ENCODE assay signal across 14 mouse cellular contexts in the genomic region with DNA sequence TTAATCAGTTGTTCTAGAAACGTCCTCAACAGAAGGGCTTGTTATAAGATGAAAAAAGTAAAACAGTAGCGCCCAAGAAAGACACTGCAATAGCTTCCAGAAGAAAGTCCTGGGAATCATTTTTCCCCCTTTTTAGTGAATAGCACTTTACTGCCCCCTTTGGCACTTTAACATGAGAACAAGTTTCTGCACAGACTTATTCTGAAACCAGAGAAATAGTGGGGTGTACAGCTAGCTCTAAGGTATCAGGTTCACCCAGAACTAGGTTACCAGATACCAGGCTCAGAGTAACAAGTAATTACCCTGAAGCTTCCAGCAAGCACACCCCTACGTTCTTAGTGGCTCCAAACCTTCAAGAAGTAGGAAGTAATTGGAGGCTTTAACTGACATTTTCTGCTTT. TPM values are rescaled to one million over a fixed set of nuclear protein-coding genes. Genes with fewer than 3 reads are reported as not detected.
A peak's percentile ranks its signal among the peaks of the same experiment; 100 is the strongest.
DNase-seq lines count a peak whose midpoint lies in the region; ATAC-seq and TF ChIP-seq lines count a peak whose summit lies in the region.
"Had no signal": no experiment of that assay in that cellular context is flagged by ENCODE, and none has a peak within 500 bp of the region (broad histone marks: within the 10 kb centered on the region; RNA-seq: fewer than 3 reads in every experiment).

No protein-coding gene starts in this region.

- H3K4me1 ChIP-seq in heart, adult 2 months (ENCODE audit: control insufficient read depth, insufficient read depth, low read length), result peaks cover 17% of the 10 kb centered on the region
- H3K4me1 ChIP-seq in heart, embryonic 11.5 days (ENCODE audit: control insufficient read depth, insufficient read depth, low read length), result peaks cover 19% of the 10 kb centered on the region
- peaks cover 5% of the 10 kb centered on the region for H3K4me1 ChIP-seq in lung, embryonic 14.5 days (ENCODE audit: insufficient read depth)
- peaks cover 21% of the 10 kb centered on the region for H3K4me1 ChIP-seq in stomach, embryonic 15.5 days
- no peaks in the 10 kb centered on the region for H3K4me1 ChIP-seq in thymus, adult 2 months (replicated peaks; ENCODE audit: control insufficient read depth, insufficient read depth, low read length)

- peaks cover 10% of the 10 kb centered on the region for H3K36me3 ChIP-seq in heart, adult 2 months (ENCODE audit: control insufficient read depth, insufficient read depth, low read length)
- no peaks in the 10 kb centered on the region for H3K36me3 ChIP-seq in heart, embryonic 11.5 days (ENCODE audit: control insufficient read depth, insufficient read depth, low read length)
- H3K36me3 ChIP-seq in lung, embryonic 14.5 days (ENCODE audit: insufficient read depth), result peaks cover 4% of the 10 kb centered on the region; the same call in 1 of the 2 replicates
- H3K36me3 ChIP-seq in stomach, embryonic 15.5 days, result no peaks in the 10 kb centered on the region
- no peaks in the 10 kb centered on the region for H3K36me3 ChIP-seq in thymus, adult 2 months (ENCODE audit: control insufficient read depth, insufficient read depth, low read length)
- H3K36me3 ChIP-seq: midbrain, embryonic 12.5 days had no signal

- TF ChIP-seq POLR2A in heart, adult 2 months (IDR thresholded peaks at IDR 0.05; ENCODE audit: insufficient read depth, low read depth, low read length), result no peak
- TF ChIP-seq POLR2A in brain, embryonic 14.5 days (IDR thresholded peaks at IDR 0.05; ENCODE audit: borderline replicate concordance, extremely low read depth, insufficient read depth, insufficient read length, poor library complexity, severe bottlenecking), result no peak
- no peak for TF ChIP-seq POLR2A in thymus, adult 2 months (IDR thresholded peaks at IDR 0.05; ENCODE audit: control insufficient read depth, extremely low read depth, insufficient read depth, low read length, poor library complexity)

- no peak overlapping the region for H3K4me2 ChIP-seq in heart, embryonic 11.5 days
- H3K4me2 ChIP-seq in lung, embryonic 14.5 days, result no peak overlapping the region
- H3K4me2 ChIP-seq in stomach, embryonic 15.5 days, result no peak overlapping the region
- H3K4me2 ChIP-seq: heart, embryonic 12.5 days; limb, embryonic 13.5 days; midbrain, embryonic 12.5 days; neural tube, embryonic 12.5 days had no signal

- no peak overlapping the region for H3K27ac ChIP-seq in heart, adult 2 months
- no peak overlapping the region for H3K27ac ChIP-seq in heart, embryonic 11.5 days (ENCODE audit: low read depth, low read length)
- no peak overlapping the region for H3K27ac ChIP-seq in lung, embryonic 14.5 days (ENCODE audit: low read depth)
- peak overlapping the region; percentile 24; the same call in 1 of the 2 replicates for H3K27ac ChIP-seq in stomach, embryonic 15.5 days
- H3K27ac ChIP-seq in thymus, adult 2 months (ENCODE audit: control insufficient read depth, insufficient read depth, low read length), result no peak overlapping the region
- H3K27ac ChIP-seq: limb, embryonic 13.5 days; midbrain, embryonic 12.5 days; neural tube, embryonic 12.5 days had no signal

- intact Hi-C loops in heart, adult 2 months (cut with DNase I), result no loop called here

- no peak for DNase-seq in heart, adult 2 months
- DNase-seq in lung, embryonic 14.5 days, result peak; percentile 52
- no peak for DNase-seq in lung, postnatal 25 days (ENCODE audit: low spot score)
- peak; percentile 68 for DNase-seq in brain, embryonic 14.5 days (ENCODE audit: low read depth)
- no peak for DNase-seq in thymus, adult 2 months
- DNase-seq: kidney, postnatal 10 days; layer of hippocampus, postnatal 36 days; lung, postnatal 14 days had no signal

- H3K79me2 ChIP-seq in heart, adult 2 months (replicated peaks; ENCODE audit: control insufficient read depth, insufficient read depth, low read length), result peaks cover 5% of the 10 kb centered on the region

- H3K27me3 ChIP-seq in heart, adult 2 months (ENCODE audit: control insufficient read depth, insufficient read depth, low read length), result no peaks in the 10 kb centered on the region
- H3K27me3 ChIP-seq in heart, embryonic 11.5 days (ENCODE audit: control insufficient read depth, insufficient read depth, low read length), result no peaks in the 10 kb centered on the region
- no peaks in the 10 kb centered on the region for H3K27me3 ChIP-seq in lung, embryonic 14.5 days (ENCODE audit: insufficient read depth, low read length)
- no peaks in the 10 kb centered on the region for H3K27me3 ChIP-seq in stomach, embryonic 15.5 days (replicated peaks)
- no peaks in the 10 kb centered on the region for H3K27me3 ChIP-seq in thymus, adult 2 months (ENCODE audit: control insufficient read depth, insufficient read depth, low read length)
- H3K27me3 ChIP-seq: heart, embryonic 12.5 days; limb, embryonic 13.5 days; neural tube, embryonic 12.5 days had no signal

- H3K4me3 ChIP-seq in heart, adult 2 months, result no peak overlapping the region
- no peak overlapping the region for H3K4me3 ChIP-seq in heart, embryonic 11.5 days (ENCODE audit: low read depth, low read length)
- H3K4me3 ChIP-seq in lung, embryonic 14.5 days (ENCODE audit: low read depth, low read length), result no peak overlapping the region
- H3K4me3 ChIP-seq in stomach, embryonic 15.5 days (replicated peaks), result no peak overlapping the region
- no peak overlapping the region for H3K4me3 ChIP-seq in thymus, adult 2 months (ENCODE audit: control insufficient read depth, insufficient read depth, low read length)
- H3K4me3 ChIP-seq: heart, embryonic 12.5 days; limb, embryonic 13.5 days; midbrain, embryonic 12.5 days; neural tube, embryonic 12.5 days had no signal

- peak; percentile 49 for TF ChIP-seq CTCF in heart, adult 2 months (IDR thresholded peaks at IDR 0.05)
- peak; percentile 44 for TF ChIP-seq CTCF in lung, embryonic 14.5 days (IDR thresholded peaks at IDR 0.05; ENCODE audit: low read depth)
- TF ChIP-seq CTCF in brain, embryonic 14.5 days (IDR thresholded peaks at IDR 0.05; ENCODE audit: borderline replicate concordance, extremely low read depth, insufficient read depth, insufficient read length), result no peak
- no peak for TF ChIP-seq CTCF in thymus, adult 2 months (IDR thresholded peaks at IDR 0.05; ENCODE audit: borderline replicate concordance, control insufficient read depth, extremely low read depth, insufficient read depth, low read length, poor library complexity)

- TF ChIP-seq EP300 in heart, adult 2 months (IDR thresholded peaks at IDR 0.05; ENCODE audit: insufficient read depth, low read depth, low read length), result no peak

- 51% methylated on average over 3 of the region's 3 CpGs for WGBS in heart, adult 2 months
- WGBS in heart, embryonic 11.5 days (ENCODE audit: insufficient replicate concordance), result 76% methylated on average over 3 of the region's 3 CpGs
- WGBS in lung, embryonic 14.5 days, result 60% methylated on average over 3 of the region's 3 CpGs
- 57% methylated on average over 3 of the region's 3 CpGs for WGBS in stomach, embryonic 15.5 days
- WGBS in thymus, adult 2 months, result 87% methylated on average over 3 of the region's 3 CpGs

- H3K9ac ChIP-seq in heart, adult 2 months (ENCODE audit: low read depth, low read length), result no peak overlapping the region
- no peak overlapping the region for H3K9ac ChIP-seq in heart, embryonic 11.5 days (ENCODE audit: low read depth, low read length)
- H3K9ac ChIP-seq in lung, embryonic 14.5 days, result no peak overlapping the region
- no peak overlapping the region for H3K9ac ChIP-seq in stomach, embryonic 15.5 days
- H3K9ac ChIP-seq: heart, embryonic 12.5 days; limb, embryonic 13.5 days; midbrain, embryonic 12.5 days; neural tube, embryonic 12.5 days had no signal

- H3K9me3 ChIP-seq in heart, embryonic 11.5 days (replicated peaks; ENCODE audit: control insufficient read depth, low read length), result no peaks in the 10 kb centered on the region
- H3K9me3 ChIP-seq in lung, embryonic 14.5 days (ENCODE audit: low read depth, low read length), result no peaks in the 10 kb centered on the region
- no peaks in the 10 kb centered on the region for H3K9me3 ChIP-seq in stomach, embryonic 15.5 days
- H3K9me3 ChIP-seq: heart, embryonic 12.5 days; limb, embryonic 13.5 days; midbrain, embryonic 12.5 days; neural tube, embryonic 12.5 days had no signal

- no peak for ATAC-seq in heart, embryonic 11.5 days (replicated peaks; ENCODE audit: insufficient number of reproducible peaks, low FRiP score, low TSS enrichment)
- ATAC-seq in lung, embryonic 14.5 days (ENCODE audit: insufficient read depth), result no peak
- no peak for ATAC-seq in stomach, embryonic 15.5 days (ENCODE audit: insufficient read depth, low FRiP score, low read depth)

RNA-seq across cellular contexts. Expression of gene Efnb2, which starts 13.7 kb away (rescaled TPM):
- 10 to 100 TPM; 16.8 to 24.1 TPM for total RNA-seq in heart, adult 2 months (2021)
- polyA plus RNA-seq in heart, adult 2 months (2012; rRNA removed), result 22.2 and 27.8 TPM in 2 replicates
- polyA plus RNA-seq in heart, embryonic 11.5 days (2014; fragmentation: Nextera tagmentation; extraction: Ambion mirVana), result 18.5 and 19.1 TPM in 2 replicates
- 33.9 and 38.4 TPM in 2 replicates for polyA plus RNA-seq in lung, embryonic 14.5 days (2014; fragmentation: Nextera tagmentation; extraction: Ambion mirVana)
- 89.3 and 111 TPM in 2 replicates for polyA plus RNA-seq in brain, embryonic 14.5 days (2012; rRNA removed)
- 15.5 and 15.6 TPM in 2 replicates for polyA plus RNA-seq in stomach, embryonic 15.5 days (2015; fragmentation: Nextera tagmentation; extraction: Ambion mirVana)
- 17.6 and 17.8 TPM in 2 replicates for polyA plus RNA-seq in thymus, adult 2 months (2012; rRNA removed)

RNA-seq across cellular contexts. Expression of gene Arglu1, which starts 43.0 kb away (rescaled TPM):
- total RNA-seq in heart, adult 2 months (2021), result 10 to 100 TPM; 26.3 to 28.8 TPM
- 24.0 and 40.7 TPM in 2 replicates for polyA plus RNA-seq in heart, adult 2 months (2012; rRNA removed)
- 78.4 and 85.9 TPM in 2 replicates for polyA plus RNA-seq in heart, embryonic 11.5 days (2014; fragmentation: Nextera tagmentation; extraction: Ambion mirVana)
- 159 and 164 TPM in 2 replicates for polyA plus RNA-seq in lung, embryonic 14.5 days (2014; fragmentation: Nextera tagmentation; extraction: Ambion mirVana)
- 201 and 255 TPM in 2 replicates for polyA plus RNA-seq in brain, embryonic 14.5 days (2012; rRNA removed)
- 137 and 142 TPM in 2 replicates for polyA plus RNA-seq in stomach, embryonic 15.5 days (2015; fragmentation: Nextera tagmentation; extraction: Ambion mirVana)
- 56.9 and 69.4 TPM in 2 replicates for polyA plus RNA-seq in thymus, adult 2 months (2012; rRNA removed)

Comparison
In these comparisons a context has a peak if more than half of its experiments do, and no peak if none do; other contexts are left out.
1. DNase-seq: peak in lung, embryonic 14.5 days (single experiment) and brain, embryonic 14.5 days (single experiment); none in heart, adult 2 months (0 of 2), lung, postnatal 25 days (single experiment) and thymus, adult 2 months (single experiment).
2. CTCF ChIP-seq: peak in heart, adult 2 months (single experiment) and lung, embryonic 14.5 days (single experiment); none in brain, embryonic 14.5 days (single experiment) and thymus, adult 2 months (single experiment).